Mouse (Mus musculus): ENCODE results near the gene Mrgpre. TPM values are rescaled to one million over a fixed set of nuclear protein-coding genes. Genes with fewer than 3 reads are reported as not detected.
A peak's percentile ranks its signal among the peaks of the same experiment; 100 is the strongest.

Mrgpre gene
- 1.4 and 2.8 TPM in 2 replicates for polyA plus RNA-seq (2015; fragmentation: Nextera tagmentation; extraction: Ambion mirVana)

- Histone ChIP-seq H3K9ac (peak within 1 kb of the TSS; percentile 57), H3K4me2 (peak within 1 kb of the TSS; percentile 85), H3K27me3 (no peaks in the 10 kb centered on the region), H3K4me3 (peak within 1 kb of the TSS; percentile 56), H3K27ac (peak within 1 kb of the TSS; percentile 74), H3K36me3 (no peaks in the 10 kb centered on the region), H3K4me1 (replicated peaks) (peaks cover 30% of the 10 kb centered on the region), H3K9me3 (replicated peaks) (no peaks in the 10 kb centered on the region)
- ATAC-seq (replicated peaks; ENCODE audit: insufficient number of reproducible peaks, insufficient read depth, low FRiP score, low read depth), result peak; percentile 83
- 3% methylated on average over 21 of the region's 21 CpGs for WGBS
Measured at GRCm38 (mm10) chr7:143783996-143784829, at the start of gene Mrgpre. Gene Mrgpre, minus strand, starts transcription at chr7:143784500.

- no peak overlapping the region for H3K4me3 ChIP-seq
- peaks cover 20% of the 10 kb centered on the region for H3K4me1 ChIP-seq (replicated peaks)
- no peaks in the 10 kb centered on the region for H3K9me3 ChIP-seq (replicated peaks)
- WGBS, result 68% methylated on average over 6 of the region's 6 CpGs
- no peak overlapping the region for H3K4me2 ChIP-seq
- ATAC-seq (replicated peaks; ENCODE audit: insufficient number of reproducible peaks, insufficient read depth, low FRiP score, low read depth), result no peak
- H3K27me3 ChIP-seq, result no peaks in the 10 kb centered on the region
- no peak overlapping the region for H3K27ac ChIP-seq
- H3K36me3 ChIP-seq, result peaks cover 12% of the 10 kb centered on the region; the same call in 1 of the 2 replicates
- no peak overlapping the region for H3K9ac ChIP-seq
Measured at GRCm38 (mm10) chr7:143833581-143834190, 49.4 kb upstream of the Mrgpre start.

GRCm38 (mm10) chr7:143832611-143833010 lies 48.3 kb upstream of the Mrgpre start:
- 97% methylated on average over 2 of the region's 2 CpGs for WGBS
- H3K36me3 ChIP-seq, result peaks cover 6% of the 10 kb centered on the region; the same call in 1 of the 2 replicates
- no peak overlapping the region for H3K9ac ChIP-seq
- no peak overlapping the region for H3K27ac ChIP-seq
- no peak for ATAC-seq (replicated peaks; ENCODE audit: insufficient number of reproducible peaks, insufficient read depth, low FRiP score, low read depth)
- H3K27me3 ChIP-seq, result no peaks in the 10 kb centered on the region
- H3K4me2 ChIP-seq, result no peak overlapping the region
- no peak overlapping the region for H3K4me3 ChIP-seq
- no peaks in the 10 kb centered on the region for H3K9me3 ChIP-seq (replicated peaks)
- H3K4me1 ChIP-seq (replicated peaks), result peaks cover 20% of the 10 kb centered on the region

GRCm38 (mm10) chr7:143832196-143832595 lies 47.9 kb upstream of the Mrgpre start:
- H3K9ac ChIP-seq, result no peak overlapping the region
- ATAC-seq (replicated peaks; ENCODE audit: insufficient number of reproducible peaks, insufficient read depth, low FRiP score, low read depth), result no peak
- H3K4me3 ChIP-seq, result no peak overlapping the region
- peaks cover 2% of the 10 kb centered on the region; the same call in 1 of the 2 replicates for H3K36me3 ChIP-seq
- H3K4me1 ChIP-seq (replicated peaks), result peaks cover 20% of the 10 kb centered on the region
- 78% methylated on average over 8 of the region's 8 CpGs for WGBS
- H3K27me3 ChIP-seq, result no peaks in the 10 kb centered on the region
- H3K27ac ChIP-seq, result no peak overlapping the region
- H3K4me2 ChIP-seq, result no peak overlapping the region
- H3K9me3 ChIP-seq (replicated peaks), result no peaks in the 10 kb centered on the region

- 6% methylated on average over 6 of the region's 6 CpGs for WGBS
- Histone ChIP-seq H3K4me2 (peak overlapping the region; percentile 89), H3K4me3 (peak overlapping the region; percentile 74), H3K4me1 (replicated peaks) (peaks cover 20% of the 10 kb centered on the region), H3K9me3 (replicated peaks) (no peaks in the 10 kb centered on the region), H3K36me3 (no peaks in the 10 kb centered on the region), H3K27ac (peak overlapping the region; percentile 43; the same call in 1 of the 2 replicates), H3K9ac (peak overlapping the region; percentile 59), H3K27me3 (no peaks in the 10 kb centered on the region)
- ATAC-seq (replicated peaks; ENCODE audit: insufficient number of reproducible peaks, insufficient read depth, low FRiP score, low read depth), result no peak
Measured at GRCm38 (mm10) chr7:143830399-143830798, 46.1 kb upstream of the Mrgpre start.

GRCm38 (mm10) chr7:143829504-143830331 lies 45.4 kb upstream of the Mrgpre start:
- Histone ChIP-seq H3K36me3 (no peaks in the 10 kb centered on the region), H3K4me2 (peak overlapping the region; percentile 89), H3K27me3 (no peaks in the 10 kb centered on the region), H3K27ac (peak overlapping the region; percentile 92), H3K4me3 (peak overlapping the region; percentile 74), H3K9me3 (replicated peaks) (no peaks in the 10 kb centered on the region), H3K4me1 (replicated peaks) (peaks cover 18% of the 10 kb centered on the region), H3K9ac (peak overlapping the region; percentile 66)
- 3% methylated on average over 37 of the region's 37 CpGs for WGBS
- peak; percentile 97 for ATAC-seq (replicated peaks; ENCODE audit: insufficient number of reproducible peaks, insufficient read depth, low FRiP score, low read depth)

GRCm38 (mm10) chr7:143826985-143827384 lies 42.7 kb upstream of the Mrgpre start:
- Histone ChIP-seq H3K27me3 (no peaks in the 10 kb centered on the region), H3K27ac (no peak overlapping the region), H3K4me3 (no peak overlapping the region), H3K4me1 (replicated peaks) (peaks cover 17% of the 10 kb centered on the region), H3K4me2 (no peak overlapping the region), H3K9me3 (replicated peaks) (no peaks in the 10 kb centered on the region), H3K9ac (no peak overlapping the region), H3K36me3 (no peaks in the 10 kb centered on the region)
- no peak for ATAC-seq (replicated peaks; ENCODE audit: insufficient number of reproducible peaks, insufficient read depth, low FRiP score, low read depth)
- 85% methylated on average over 2 of the region's 2 CpGs for WGBS

- H3K27me3 ChIP-seq, result no peaks in the 10 kb centered on the region
Measured at GRCm38 (mm10) chr7:143823266-143823605, 38.9 kb upstream of the Mrgpre start.

GRCm38 (mm10) chr7:143822375-143823265 lies 38.3 kb upstream of the Mrgpre start, which contains the start of the genes Nadsyn1 and Dhcr7:
Gene Nadsyn1, minus strand, starts transcription at chr7:143822849.
Gene Dhcr7, plus strand, starts transcription at chr7:143823145.
- peak within 1 kb of the TSS; percentile 79 for H3K4me2 ChIP-seq
- H3K4me1 ChIP-seq (replicated peaks), result peaks cover 13% of the 10 kb centered on the region
- peak; percentile 99 for ATAC-seq (replicated peaks; ENCODE audit: insufficient number of reproducible peaks, insufficient read depth, low FRiP score, low read depth)
- H3K4me3 ChIP-seq, result peak within 1 kb of the TSS; percentile 64
- WGBS, result under 1% methylated on average over 40 of the region's 40 CpGs
- peak within 1 kb of the TSS; percentile 64 for H3K9ac ChIP-seq
- H3K9me3 ChIP-seq (replicated peaks), result no peaks in the 10 kb centered on the region
- peak within 1 kb of the TSS; percentile 76 for H3K27ac ChIP-seq
- peaks cover 6% of the 10 kb centered on the region; the same call in 1 of the 2 replicates for H3K36me3 ChIP-seq
- no peaks in the 10 kb centered on the region for H3K27me3 ChIP-seq

More at GRCm38 (mm10) chr7:143823266-143823605, 38.9 kb upstream of the Mrgpre start:
- 74% methylated on average over 4 of the region's 4 CpGs for WGBS
- H3K4me2 ChIP-seq, result peak overlapping the region; percentile 79
- peaks cover 1% of the 10 kb centered on the region; the same call in 1 of the 2 replicates for H3K36me3 ChIP-seq
- ATAC-seq (replicated peaks; ENCODE audit: insufficient number of reproducible peaks, insufficient read depth, low FRiP score, low read depth), result peak; percentile 1; the same call in 1 of the 2 replicates
- H3K27ac ChIP-seq, result peak overlapping the region; percentile 76
- no peaks in the 10 kb centered on the region for H3K9me3 ChIP-seq (replicated peaks)
- peaks cover 13% of the 10 kb centered on the region for H3K4me1 ChIP-seq (replicated peaks)
- peak overlapping the region; percentile 29 for H3K9ac ChIP-seq
- peak overlapping the region; percentile 64 for H3K4me3 ChIP-seq

GRCm38 (mm10) chr7:143821241-143821640 lies 36.9 kb upstream of the Mrgpre start:
- WGBS, result 91% methylated on average over 2 of the region's 2 CpGs

More at GRCm38 (mm10) chr7:143821241-143821640, 36.9 kb upstream of the Mrgpre start:
- Histone ChIP-seq H3K4me3 (no peak overlapping the region), H3K27ac (no peak overlapping the region), H3K4me2 (no peak overlapping the region), H3K9me3 (replicated peaks) (no peaks in the 10 kb centered on the region), H3K36me3 (peaks cover 10% of the 10 kb centered on the region; the same call in 1 of the 2 replicates), H3K27me3 (no peaks in the 10 kb centered on the region), H3K9ac (no peak overlapping the region), H3K4me1 (replicated peaks) (peaks cover 13% of the 10 kb centered on the region)
- ATAC-seq (replicated peaks; ENCODE audit: insufficient number of reproducible peaks, insufficient read depth, low FRiP score, low read depth), result no peak

Data from heart, embryonic 15.5 days (tissue).